Mouse (Mus musculus): ENCODE measurements around the gene Gfm1. TPM values are rescaled to one million over a fixed set of nuclear protein-coding genes. Genes with fewer than 3 reads are reported as not detected.

Gfm1 gene
- polyA plus RNA-seq, 1 experiment from 2014 or later = 99.6 TPM

Other genes with a start within 250 kb of the Gfm1 start
- 267 and 383 TPM in 2 replicates for gene Mlf1, start 56.0 kb upstream of the Gfm1 start, polyA plus RNA-seq (2015; fragmentation: Nextera tagmentation; extraction: Ambion mirVana)
- gene Gm17402, start 54.9 kb upstream of the Gfm1 start, polyA plus RNA-seq (2015; fragmentation: Nextera tagmentation; extraction: Ambion mirVana) = not detected in 2 replicates
- gene Lxn, start 33.8 kb downstream of the Gfm1 start, polyA plus RNA-seq (2015; fragmentation: Nextera tagmentation; extraction: Ambion mirVana) = 68.8 and 71.1 TPM in 2 replicates
- gene Rarres1, start 85.4 kb downstream of the Gfm1 start, polyA plus RNA-seq (2015; fragmentation: Nextera tagmentation; extraction: Ambion mirVana) = 2.5 and 3.5 TPM in 2 replicates
- 33.1 and 37.7 TPM in 2 replicates for gene Mfsd1, start 152.6 kb downstream of the Gfm1 start, polyA plus RNA-seq (2015; fragmentation: Nextera tagmentation; extraction: Ambion mirVana)

Measured in heart, embryonic 15.5 days (tissue).